Mouse (Mus musculus): ENCODE data around the gene Tapbp.

DNA sequence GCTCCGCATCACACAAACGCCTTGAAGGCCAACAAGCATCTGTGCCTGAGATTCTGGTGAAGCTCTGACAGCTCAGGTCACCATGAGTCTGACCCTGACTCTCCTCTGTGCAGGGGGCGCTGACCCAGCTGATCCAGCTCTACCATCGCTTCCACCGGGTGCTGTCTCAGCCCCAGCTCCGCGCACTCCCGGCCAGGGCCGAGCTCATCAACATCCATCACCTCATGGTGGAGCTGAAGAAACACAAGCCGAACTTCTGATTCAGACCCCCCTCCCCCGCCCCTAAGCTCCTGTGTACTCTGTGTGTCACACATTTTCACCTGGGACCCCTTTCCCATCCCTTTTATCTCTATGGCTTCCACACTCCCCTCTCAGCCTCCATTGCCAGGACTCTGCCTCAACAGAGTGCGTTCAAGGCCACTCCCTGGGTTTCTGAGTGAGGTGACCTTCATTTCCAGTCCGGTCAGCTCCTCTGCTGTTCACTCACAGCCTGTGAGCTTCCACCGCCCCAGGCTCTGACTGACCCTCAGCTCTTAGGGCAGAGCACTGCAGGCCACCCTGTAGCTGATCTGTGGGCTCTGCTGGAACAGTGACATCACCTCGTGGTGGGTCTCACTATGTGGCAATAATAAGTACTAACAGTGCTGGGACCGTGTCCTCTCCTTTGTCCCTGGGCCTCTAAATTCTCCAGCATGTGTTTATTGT, 50.3 kb downstream of the Tapbp start:
- TF ChIP-seq CTCF (IDR thresholded peaks at IDR 0.05; ENCODE audit: low read depth, low read length) (no peak), POLR2A (IDR thresholded peaks at IDR 0.05; ENCODE audit: insufficient read depth, low read length) (no peak)

Data from ES-Bruce4 (cell line).